Mouse (Mus musculus) left cerebral cortex, adult 9 months (tissue): ENCODE measurements at regions not wholly inside any gene's neighbourhood (a gene's known extent, or its start where the extent isn't known, plus 50 kb on each side); places are given as distances from the start of the nearest gene placed in this dataset.

Source experiments
- DNase-seq, 2 experiments: peaks; one replicate each; pipeline ENCODE4 v3.0.0; 2022; ENCODE audit warnings: low spot score in 2 of 2

GRCm38 (mm10) chr3:66430187-66430586, 133.6 kb upstream of the Veph1 start:
- no peak for DNase-seq

- no peak for DNase-seq
Observed at GRCm38 (mm10) chr3:66422445-66423037, 125.9 kb upstream of the Veph1 start.

GRCm38 (mm10) chr3:66410706-66411277, 114.2 kb upstream of the Veph1 start:
- DNase-seq, result peak in 1 of 2 experiments; percentile 28

DNA sequence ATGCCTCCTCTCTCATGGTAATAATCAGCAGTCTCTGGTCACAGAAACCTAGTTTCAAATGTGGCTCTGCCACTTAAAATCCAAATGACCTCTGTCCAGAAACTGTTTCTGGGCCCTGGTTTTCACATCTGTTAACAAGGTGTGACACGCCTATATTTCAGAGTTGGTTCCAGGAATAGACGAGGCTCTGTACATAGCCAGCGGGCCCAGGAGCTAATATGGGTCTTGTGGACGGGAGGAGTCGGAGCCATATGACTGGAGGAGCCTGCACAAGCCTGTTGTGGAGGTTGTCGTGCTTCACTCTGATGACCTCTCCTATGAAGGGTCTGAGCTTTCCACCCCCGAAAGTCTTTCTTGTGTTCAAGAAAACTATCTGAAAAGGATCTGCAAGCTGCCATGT, 112.2 kb upstream of the Veph1 start:
- no peak for DNase-seq

DNA sequence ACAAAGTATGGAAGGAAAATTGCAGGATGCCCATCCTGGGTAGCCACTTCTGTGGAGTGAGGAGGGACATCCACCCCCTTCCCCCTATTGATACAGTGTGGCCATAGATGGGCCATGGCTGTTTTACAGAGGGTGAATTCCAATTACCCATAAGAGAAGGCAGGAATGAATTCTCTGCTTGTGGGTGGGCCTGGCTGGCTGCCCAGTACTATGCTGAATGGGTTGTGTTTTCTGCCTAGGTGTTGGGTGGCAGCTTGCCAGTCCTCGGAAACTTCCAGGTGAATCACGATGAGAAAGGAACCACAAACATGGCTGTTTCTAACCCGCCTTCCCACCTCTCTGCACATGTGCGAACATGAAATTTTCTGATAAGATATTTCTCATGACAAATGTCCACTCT, 109.0 kb upstream of the Veph1 start:
- DNase-seq, result no peak

GRCm38 (mm10) chr3:66403707-66404106, 107.1 kb upstream of the Veph1 start:
- no peak for DNase-seq

GRCm38 (mm10) chr3:66400791-66401568, 104.3 kb upstream of the Veph1 start:
- no peak for DNase-seq

GRCm38 (mm10) chr3:66398214-66399150, 101.8 kb upstream of the Veph1 start:
- DNase-seq, result peak in 1 of 2 experiments; percentile 17

DNA sequence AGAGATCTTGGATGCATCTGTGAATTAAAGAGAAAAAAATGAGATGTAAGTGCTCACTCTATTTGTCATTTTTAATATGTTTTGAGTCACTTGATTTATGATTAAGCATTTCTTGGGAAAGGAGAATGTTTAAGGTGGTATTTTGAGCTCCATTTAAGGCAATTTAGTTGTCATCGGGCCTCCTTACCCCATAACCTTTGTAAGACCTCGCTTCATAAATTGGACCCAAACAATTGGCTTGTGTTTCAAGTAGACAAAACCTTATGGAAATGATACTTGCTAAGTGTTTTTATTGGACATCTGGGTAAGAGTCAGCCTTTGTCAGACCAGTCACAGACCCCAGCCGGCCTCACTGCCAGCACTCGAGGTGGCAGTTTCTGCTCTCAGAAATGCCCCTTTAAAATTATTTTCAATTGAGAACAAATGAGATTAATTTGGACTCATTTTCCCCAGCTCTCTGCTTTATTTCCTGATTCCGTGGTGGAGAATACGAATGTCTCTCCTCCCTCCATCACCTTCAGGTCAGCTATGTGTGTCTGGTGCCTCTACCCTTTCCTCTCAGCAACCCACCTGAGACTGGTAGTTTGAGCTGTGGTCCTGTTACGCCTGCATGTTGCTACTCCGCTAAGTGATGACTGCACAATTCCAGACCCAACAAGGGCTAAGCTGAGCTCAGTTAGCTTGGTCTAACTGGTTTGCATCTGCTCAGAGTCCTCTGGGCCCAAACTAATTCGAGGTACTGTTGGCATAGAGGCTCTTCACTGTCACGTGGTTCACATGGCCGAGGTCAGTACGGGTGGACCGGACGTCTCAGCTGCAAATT, 78.7 kb upstream of the Veph1 start:
- DNase-seq, result no peak

DNA sequence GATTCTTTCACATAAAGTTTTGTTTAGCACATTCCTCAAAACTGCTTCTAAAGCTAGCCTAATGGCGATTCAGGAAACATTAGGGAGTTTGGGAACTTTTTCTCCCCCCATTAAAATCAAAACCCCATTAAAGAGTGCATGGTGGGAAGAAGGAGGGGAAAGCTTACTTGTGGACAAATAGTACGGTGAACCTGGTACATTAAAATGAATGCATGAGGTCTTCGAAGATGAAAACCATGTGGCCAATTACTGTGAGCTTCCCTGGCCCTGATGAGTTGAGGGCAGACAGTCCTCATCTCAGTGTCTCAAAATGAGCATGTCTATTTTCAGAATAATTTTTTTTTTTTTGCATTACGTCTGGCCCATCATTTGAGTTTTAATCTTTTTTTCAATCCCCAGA, 78.0 kb upstream of the Veph1 start:
- DNase-seq, result no peak

DNA sequence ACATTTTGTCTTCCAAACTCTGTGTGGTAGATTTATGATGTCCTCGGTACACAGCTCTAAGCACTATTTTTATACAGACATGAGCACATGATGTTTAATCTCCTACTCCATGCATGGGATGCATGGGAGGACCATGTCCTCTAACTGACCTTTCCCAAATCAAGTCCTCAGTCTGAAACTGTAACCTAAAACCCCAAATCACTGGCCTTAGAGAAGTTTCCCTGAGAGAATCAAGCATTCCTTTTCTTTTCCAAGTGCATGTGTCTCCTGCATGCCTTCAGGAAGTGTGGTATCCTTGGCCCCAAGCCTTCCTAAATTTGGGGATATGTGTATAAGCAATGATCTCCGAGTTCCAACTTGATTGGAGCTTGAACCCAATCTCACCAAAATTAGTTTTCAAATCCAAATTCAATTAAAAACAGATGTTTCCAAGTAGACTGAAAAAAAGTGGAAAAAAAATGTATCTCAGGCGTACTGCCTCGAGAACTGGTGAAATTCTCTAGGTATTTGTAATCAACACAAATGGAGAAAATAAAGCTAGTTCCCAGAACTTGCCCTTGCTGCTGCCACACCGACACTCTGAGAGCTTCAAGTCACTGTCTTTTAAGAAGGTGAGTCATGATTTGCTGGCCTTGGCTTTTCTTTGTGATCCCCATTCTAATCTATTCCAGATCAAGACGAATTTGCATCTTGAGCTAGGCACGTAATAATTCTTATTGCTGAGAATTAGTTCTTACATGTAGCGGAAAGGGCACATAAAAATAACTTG, 77.4 kb upstream of the Veph1 start:
- DNase-seq, result no peak
